Mouse (Mus musculus): ENCODE results near the gene Sft2d1.

DNA sequence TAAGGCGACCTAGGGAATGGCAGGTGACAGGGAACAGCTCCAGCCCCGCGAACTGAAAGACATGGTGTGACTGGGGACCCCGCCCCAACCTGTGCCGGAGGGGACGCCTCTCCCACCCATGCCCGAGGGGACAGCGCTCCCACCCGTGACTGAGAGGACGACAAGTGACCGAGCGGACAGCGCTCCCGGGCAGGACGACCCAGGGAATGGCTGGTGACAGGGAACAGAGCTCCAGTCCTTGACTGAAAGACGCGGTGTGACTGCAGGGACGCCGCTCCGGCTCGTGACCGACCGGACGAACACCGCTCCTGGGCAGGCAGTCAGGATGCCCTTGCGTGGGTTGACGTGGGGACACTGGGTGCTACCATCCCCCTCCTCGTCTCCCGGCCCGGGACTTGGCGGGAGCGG is 26.6 kb upstream of the Sft2d1 start:
- TF ChIP-seq POLR2A (IDR thresholded peaks at IDR 0.05; ENCODE audit: insufficient read length, low read depth) (no peak), MYOD1 (IDR thresholded peaks at IDR 0.05; ENCODE audit: control insufficient read depth in 1 of 3, insufficient read length in 2 of 3, low read depth in 2 of 3) (peak in 1 of 3 experiments; percentile 2), CEBPB (IDR thresholded peaks at IDR 0.05; ENCODE audit: insufficient read depth, poor library complexity, severe bottlenecking) (no peak), E2F4 (IDR thresholded peaks at IDR 0.05; ENCODE audit: insufficient read depth) (no peak), MAX (IDR thresholded peaks at IDR 0.05; ENCODE audit: low read depth) (no peak), TCF3 (IDR thresholded peaks at IDR 0.05; ENCODE audit: insufficient read length, low read depth) (no peak), MYOG (IDR thresholded peaks at IDR 0.05; ENCODE audit: control insufficient read depth in 1 of 3, insufficient read depth in 1 of 3, insufficient read length in 2 of 3, low read depth in 2 of 3) (no peak), REST (IDR thresholded peaks at IDR 0.05; ENCODE audit: insufficient read depth, insufficient read length) (no peak)

Measured in myocyte (in vitro differentiated cells).